In the genomic region with DNA sequence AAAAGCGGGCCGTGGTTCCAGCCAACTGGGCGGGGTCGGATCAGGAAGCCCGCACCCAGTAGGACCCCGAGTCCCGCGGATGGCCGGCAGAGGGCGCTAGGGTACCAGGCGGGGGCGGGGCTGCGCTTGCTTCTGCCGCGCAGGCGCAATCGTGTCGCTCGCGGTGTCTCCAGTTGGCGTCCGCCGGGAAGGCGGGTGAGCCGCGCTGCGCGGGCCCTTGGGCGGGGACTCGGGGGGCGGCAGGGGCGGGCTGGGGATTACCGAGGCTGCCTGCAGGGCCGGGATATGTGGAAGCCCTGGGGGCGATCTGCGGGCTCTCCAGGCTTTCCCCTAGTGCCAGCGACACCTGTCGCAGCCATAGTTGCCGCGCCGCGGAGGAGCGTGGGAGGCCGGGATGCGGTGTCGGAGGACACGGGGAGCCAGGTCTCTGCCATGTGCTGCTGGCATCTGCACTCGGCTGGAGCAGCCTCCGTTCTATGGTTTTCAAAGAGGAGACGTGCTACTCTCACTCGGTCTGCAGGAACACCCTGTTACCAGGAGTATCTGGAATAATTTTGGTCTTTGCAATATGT, we compare ENCODE assay signal across 7 mouse cellular contexts. TPM values are rescaled to one million over a fixed set of nuclear protein-coding genes. Genes with fewer than 3 reads are reported as not detected.
DNase-seq lines count a peak whose midpoint lies in the region; ATAC-seq lines count a peak whose summit lies in the region.

A gene (plus strand): TSS at position 143 of the 572 bp plus-strand sequence.

- peak within 1 kb of the TSS; percentile 73 for H3K4me2 ChIP-seq in midbrain, embryonic 13.5 days (replicated peaks)

- peaks cover 46% of the 10 kb centered on the region for H3K4me1 ChIP-seq in embryonic facial prominence, embryonic 10.5 days
- peaks cover 47% of the 10 kb centered on the region for H3K4me1 ChIP-seq in limb, embryonic 10.5 days
- H3K4me1 ChIP-seq in midbrain, embryonic 13.5 days (replicated peaks), result peaks cover 43% of the 10 kb centered on the region

- under 1% methylated on average over 51 of the region's 51 CpGs for WGBS in embryonic facial prominence, embryonic 10.5 days
- under 1% methylated on average over 50 of the region's 51 CpGs for WGBS in limb, embryonic 10.5 days
- WGBS in midbrain, embryonic 13.5 days, result under 1% methylated on average over 51 of the region's 51 CpGs

- peak within 1 kb of the TSS; percentile 89 for H3K27ac ChIP-seq in embryonic facial prominence, embryonic 10.5 days (replicated peaks)
- peak within 1 kb of the TSS; percentile 79 for H3K27ac ChIP-seq in limb, embryonic 10.5 days
- H3K27ac ChIP-seq in midbrain, embryonic 13.5 days, result peak within 1 kb of the TSS; percentile 78

- peaks cover 2% of the 10 kb centered on the region; the same call in 1 of the 2 replicates for H3K27me3 ChIP-seq in embryonic facial prominence, embryonic 10.5 days (replicated peaks; ENCODE audit: low read depth, poor library complexity, severe bottlenecking)
- H3K27me3 ChIP-seq in limb, embryonic 10.5 days (ENCODE audit: low read depth, poor library complexity, severe bottlenecking), result no peaks in the 10 kb centered on the region; the same call in 1 of the 2 replicates
- H3K27me3 ChIP-seq in midbrain, embryonic 13.5 days, result peaks cover 4% of the 10 kb centered on the region; the same call in 1 of the 2 replicates

- no peaks in the 10 kb centered on the region for H3K36me3 ChIP-seq in embryonic facial prominence, embryonic 10.5 days (replicated peaks)
- H3K36me3 ChIP-seq in limb, embryonic 10.5 days, result no peaks in the 10 kb centered on the region
- H3K36me3 ChIP-seq in midbrain, embryonic 13.5 days, result no peaks in the 10 kb centered on the region

- peak within 1 kb of the TSS; percentile 86 for H3K4me3 ChIP-seq in embryonic facial prominence, embryonic 10.5 days
- H3K4me3 ChIP-seq in limb, embryonic 10.5 days, result peak within 1 kb of the TSS; percentile 70
- peak within 1 kb of the TSS; percentile 62 for H3K4me3 ChIP-seq in midbrain, embryonic 13.5 days (replicated peaks)

- peak; percentile 78 for ATAC-seq in granulocyte monocyte progenitor cell, adult 5-6 weeks (replicated peaks; ENCODE audit: poor library complexity, severe bottlenecking)
- peak; percentile 88 for ATAC-seq in midbrain, embryonic 13.5 days

- DNase-seq in adrenal gland, postnatal 10 days, result peak; percentile 99
- peak; percentile 97 for DNase-seq in embryonic facial prominence, embryonic 10.5 days (ENCODE audit: low spot score)
- DNase-seq in kidney, adult 11 months, result peak; percentile 90
- DNase-seq in limb, embryonic 10.5 days (ENCODE audit: low spot score), result peak; percentile 100
- DNase-seq in spleen, adult 12 weeks (ENCODE audit: low spot score), result peak; percentile 98

- no peaks in the 10 kb centered on the region for H3K9me3 ChIP-seq in embryonic facial prominence, embryonic 10.5 days
- H3K9me3 ChIP-seq in limb, embryonic 10.5 days (replicated peaks), result no peaks in the 10 kb centered on the region
- H3K9me3 ChIP-seq in midbrain, embryonic 13.5 days, result no peaks in the 10 kb centered on the region

- H3K9ac ChIP-seq in midbrain, embryonic 13.5 days (replicated peaks), result peak within 1 kb of the TSS; percentile 76

RNA-seq across cellular contexts. Expression of the gene that starts here (rescaled TPM):
- 10 to 100 TPM; 23.2 to 30.6 TPM for total RNA-seq in adrenal gland, postnatal 10 days (2021)
- polyA plus RNA-seq in embryonic facial prominence, embryonic 10.5 days (2016; fragmentation: Nextera tagmentation; extraction: Ambion mirVana), result 18.9 and 24.5 TPM in 2 replicates
- total RNA-seq in granulocyte monocyte progenitor cell, adult 5-6 weeks (2014; fragmentation: Nextera tagmentation), result 14.3 and 16.8 TPM in 2 replicates
- 45.2 and 102 TPM in 2 replicates for total RNA-seq in granulocyte monocyte progenitor cell, adult 5-6 weeks (2017)
- 13.9 and 17.8 TPM in 2 replicates for polyA plus RNA-seq in limb, embryonic 10.5 days (2016; fragmentation: Nextera tagmentation; extraction: Ambion mirVana)
- 25.3 and 28.2 TPM in 2 replicates for polyA plus RNA-seq in midbrain, embryonic 13.5 days (2015; fragmentation: Nextera tagmentation; extraction: Ambion mirVana)

Comparison
In these comparisons a context has a peak if more than half of its experiments do, and no peak if none do; other contexts are left out.
1. Peak in every context shown above with its lines: DNase-seq, ATAC-seq, H3K4me3 ChIP-seq and H3K27ac ChIP-seq.